Mouse (Mus musculus): ENCODE measurements around the gene Tmem150b.

The Tmem150b gene

GRCm38 (mm10) chr7:4731090-4731489, 6.0 kb upstream of the Tmem150b start:
- no peak for DNase-seq (ENCODE audit: low read depth)

GRCm38 (mm10) chr7:4724359-4724758, 690 bp downstream of the Tmem150b start:
- DNase-seq (ENCODE audit: low read depth): no peak

DNA sequence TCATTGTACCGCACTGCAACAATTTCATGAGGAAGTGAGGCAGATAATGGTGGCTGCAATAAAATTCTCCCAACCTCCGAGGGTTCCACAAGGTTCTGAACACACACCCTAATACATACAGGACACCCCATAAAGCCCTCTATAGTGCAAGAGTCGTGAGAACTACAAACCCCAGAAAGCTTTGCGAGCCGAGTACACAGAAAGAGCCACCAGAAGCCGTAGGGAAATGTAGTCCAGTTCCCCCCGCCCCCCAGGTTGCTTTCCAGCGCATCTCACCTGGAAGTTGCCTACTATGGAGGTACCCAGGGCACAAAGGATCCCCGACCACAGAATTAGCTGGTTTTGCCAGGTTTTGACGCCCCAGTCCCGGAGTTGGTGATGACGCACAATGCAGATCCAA, 1.5 kb downstream of the Tmem150b start:
- DNase-seq (ENCODE audit: low read depth): no peak

DNA sequence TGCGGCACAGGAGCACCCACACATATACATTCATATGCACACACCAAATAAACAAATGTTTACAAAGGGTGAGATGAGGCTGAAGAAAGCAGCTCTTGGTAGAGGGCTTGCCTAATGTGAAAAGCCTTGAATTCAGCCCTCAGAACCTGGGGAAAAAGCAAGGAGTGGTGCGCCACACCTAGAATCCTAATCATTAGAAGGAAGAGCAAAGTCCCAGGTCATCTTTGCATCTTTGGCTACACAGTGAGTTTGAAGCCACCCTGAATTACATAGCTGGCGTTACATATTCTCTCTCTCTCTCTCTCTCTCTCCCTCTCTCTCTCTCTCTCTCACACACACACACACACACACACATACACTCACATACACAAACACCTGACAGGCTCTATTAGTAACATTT, 5.8 kb downstream of the Tmem150b start:
- DNase-seq (ENCODE audit: low read depth): no peak

DNA sequence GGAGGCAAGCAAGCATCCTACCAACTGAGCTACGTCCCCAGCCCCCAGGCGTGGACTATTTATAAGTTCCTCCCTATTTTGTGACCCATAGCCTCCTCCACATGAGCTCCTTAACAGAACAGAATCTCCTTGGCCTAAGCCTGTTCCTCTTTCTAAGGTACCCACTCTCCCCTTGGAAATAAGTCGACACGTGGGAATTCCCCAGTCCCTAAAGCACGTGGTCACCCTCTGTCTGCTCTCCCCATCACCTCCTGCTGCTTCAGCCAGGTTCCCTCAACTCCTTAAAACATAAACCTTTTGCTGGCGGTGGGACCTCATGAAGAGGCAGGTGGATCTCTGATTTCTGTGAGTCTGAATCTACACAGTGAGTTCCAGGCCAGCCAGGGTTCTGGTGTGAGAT, 8.1 kb downstream of the Tmem150b start:
- no peak for DNase-seq (ENCODE audit: low read depth)

DNA sequence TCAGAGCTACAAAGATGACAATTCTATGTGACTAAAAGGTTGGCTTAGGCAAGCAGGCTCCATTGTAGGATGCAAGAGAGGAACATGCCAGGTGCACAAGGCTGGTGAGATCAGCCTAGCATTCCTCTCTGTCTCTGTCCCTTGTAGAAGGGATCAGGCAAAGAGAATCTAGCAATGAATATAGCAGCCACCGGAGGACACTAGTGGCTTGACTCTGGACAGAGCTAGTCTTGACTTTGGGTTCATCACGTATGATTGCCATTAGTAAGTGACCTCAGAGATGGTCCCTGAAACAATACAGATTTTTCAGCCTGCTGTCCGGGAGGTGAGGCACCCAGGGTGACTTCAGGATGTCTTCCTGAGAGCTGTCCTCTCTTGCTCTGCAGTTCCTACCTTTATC, 12.5 kb downstream of the Tmem150b start:
- no peak for DNase-seq (ENCODE audit: low read depth)

DNA sequence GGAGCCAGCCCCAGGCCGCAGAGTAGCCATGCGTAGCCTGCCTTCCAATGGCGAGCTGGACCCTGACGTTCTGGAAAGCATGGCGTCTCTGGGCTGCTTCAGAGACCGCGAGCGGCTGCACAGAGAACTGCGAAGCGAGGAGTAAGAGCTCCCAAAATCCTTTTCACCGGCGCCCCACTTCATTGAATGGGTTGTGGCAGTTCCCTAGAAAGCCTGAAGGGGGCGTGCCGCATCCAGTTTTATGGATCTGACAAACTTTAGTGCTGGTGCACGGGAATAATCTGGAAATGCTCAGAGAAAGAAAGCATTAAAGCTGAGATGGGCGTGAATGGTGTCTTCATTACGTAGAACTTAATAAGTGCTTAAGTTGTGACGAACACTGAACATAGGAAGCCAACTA, 20.0 kb downstream of the Tmem150b start:
- peak; percentile 55 for DNase-seq (ENCODE audit: low read depth)

DNA sequence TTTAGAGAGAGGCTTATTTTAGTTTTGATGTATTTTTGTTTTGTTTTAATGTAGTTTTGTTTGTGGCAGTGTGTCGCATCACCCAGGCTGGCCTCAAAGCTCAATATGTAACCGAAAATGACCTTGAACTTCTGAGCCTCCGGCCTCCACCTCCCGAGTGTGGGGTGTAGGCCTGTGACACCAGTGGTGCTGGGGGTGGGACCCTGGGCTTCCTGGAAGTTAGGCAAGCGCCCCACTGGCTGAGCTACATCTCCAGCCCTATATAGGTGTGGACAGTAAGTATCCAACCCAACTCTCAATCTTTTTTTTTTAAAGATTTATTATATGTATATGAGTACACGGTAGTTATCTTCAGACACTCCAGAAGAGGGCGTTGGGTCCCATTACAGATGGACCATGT, 21.9 kb downstream of the Tmem150b start:
- no peak for DNase-seq (ENCODE audit: low read depth)

DNA sequence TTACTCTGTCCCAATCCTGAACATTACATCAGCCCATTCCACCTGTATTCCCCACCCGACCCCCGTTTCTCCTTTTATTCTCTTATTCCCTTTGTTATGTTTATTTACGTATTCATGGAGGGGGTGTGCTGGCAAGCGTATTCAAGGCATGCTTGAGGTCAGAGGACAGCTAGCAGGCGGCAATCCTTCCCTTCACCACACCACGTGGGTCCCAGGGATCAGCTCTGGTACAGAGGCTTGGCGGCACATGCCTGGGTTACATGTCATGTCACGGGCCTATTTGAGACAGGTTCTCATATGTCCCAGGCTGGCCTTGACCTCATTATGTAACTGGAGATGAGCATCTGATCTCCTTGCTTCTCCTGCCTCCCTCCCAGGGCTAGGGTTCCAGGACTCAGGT, 22.7 kb downstream of the Tmem150b start:
- no peak for DNase-seq (ENCODE audit: low read depth)

- no peak for DNase-seq (ENCODE audit: low read depth)
Observed at GRCm38 (mm10) chr7:4693004-4693403, 32.0 kb downstream of the Tmem150b start.

DNA sequence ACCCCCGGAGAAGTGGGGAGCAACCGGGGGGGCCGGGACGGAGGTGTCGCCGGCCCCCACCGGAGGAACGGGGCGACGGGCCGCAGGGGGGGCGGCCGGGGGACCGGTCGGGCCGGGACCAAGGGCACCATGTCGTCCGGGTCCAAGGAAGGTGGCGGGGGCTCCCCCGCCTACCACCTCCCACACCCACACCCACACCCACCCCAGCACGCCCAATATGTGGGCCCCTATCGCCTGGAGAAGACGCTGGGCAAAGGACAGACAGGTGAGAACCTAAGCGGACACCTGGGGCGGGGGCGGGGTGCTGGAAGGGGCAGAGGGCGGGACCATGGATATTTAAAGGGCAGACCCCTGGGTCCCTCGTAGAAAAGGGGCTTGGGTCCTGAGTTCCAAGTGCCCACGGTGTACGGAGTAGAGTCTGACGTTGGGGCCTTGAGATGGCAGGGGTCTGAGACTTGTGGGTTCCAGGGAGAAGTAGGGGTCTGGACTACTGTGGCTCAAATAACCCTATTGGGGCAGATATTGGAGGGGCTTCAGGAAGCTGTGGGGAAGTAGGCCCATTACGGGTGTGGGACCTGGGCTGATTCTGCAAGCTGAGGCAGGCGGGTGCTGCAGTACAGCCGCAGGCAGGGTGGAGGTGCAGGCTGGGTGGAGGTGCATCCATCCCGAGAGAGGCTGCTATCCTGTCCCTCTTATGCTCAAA, 33.9 kb downstream of the Tmem150b start:
- peak; percentile 26 for DNase-seq (ENCODE audit: low read depth)

- DNase-seq (ENCODE audit: low read depth): peak; percentile 91
Observed at GRCm38 (mm10) chr7:4690387-4690786, 34.7 kb downstream of the Tmem150b start, which contains the start of gene Brsk1. TSS of gene Brsk1 (plus strand) at chr7:4690604.

GRCm38 (mm10) chr7:4684632-4685417, 40.2 kb downstream of the Tmem150b start, which contains the start of gene Hspbp1:
TSS of gene Hspbp1 (minus strand) at chr7:4685068.
- DNase-seq (ENCODE audit: low read depth): peak; percentile 99

DNA sequence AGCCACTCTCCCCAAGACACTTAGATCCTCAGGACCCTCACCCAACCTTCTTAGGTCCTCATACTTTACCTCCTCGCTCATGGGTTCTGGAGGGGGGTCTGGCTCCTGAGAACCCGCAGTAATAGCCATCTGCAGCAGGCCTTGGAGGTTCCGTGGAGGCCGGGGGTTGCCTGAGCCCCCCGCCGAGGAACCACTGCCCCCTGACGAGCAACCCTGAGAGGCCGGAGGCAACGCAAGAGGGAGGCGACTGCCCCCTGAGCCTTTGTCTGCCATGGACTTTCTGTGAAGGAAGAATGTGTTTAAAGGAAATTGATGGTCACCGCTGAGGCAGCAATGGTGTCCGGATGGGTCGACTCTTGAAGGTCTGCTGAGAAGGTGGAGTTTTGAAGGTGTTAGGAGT, 40.8 kb downstream of the Tmem150b start:
- no peak for DNase-seq (ENCODE audit: low read depth)

GRCm38 (mm10) chr7:4683307-4683706, 41.7 kb downstream of the Tmem150b start:
- no peak for DNase-seq (ENCODE audit: low read depth)

- DNase-seq (ENCODE audit: low read depth): no peak
Observed at GRCm38 (mm10) chr7:4675200-4675599, 49.8 kb downstream of the Tmem150b start.

DNA sequence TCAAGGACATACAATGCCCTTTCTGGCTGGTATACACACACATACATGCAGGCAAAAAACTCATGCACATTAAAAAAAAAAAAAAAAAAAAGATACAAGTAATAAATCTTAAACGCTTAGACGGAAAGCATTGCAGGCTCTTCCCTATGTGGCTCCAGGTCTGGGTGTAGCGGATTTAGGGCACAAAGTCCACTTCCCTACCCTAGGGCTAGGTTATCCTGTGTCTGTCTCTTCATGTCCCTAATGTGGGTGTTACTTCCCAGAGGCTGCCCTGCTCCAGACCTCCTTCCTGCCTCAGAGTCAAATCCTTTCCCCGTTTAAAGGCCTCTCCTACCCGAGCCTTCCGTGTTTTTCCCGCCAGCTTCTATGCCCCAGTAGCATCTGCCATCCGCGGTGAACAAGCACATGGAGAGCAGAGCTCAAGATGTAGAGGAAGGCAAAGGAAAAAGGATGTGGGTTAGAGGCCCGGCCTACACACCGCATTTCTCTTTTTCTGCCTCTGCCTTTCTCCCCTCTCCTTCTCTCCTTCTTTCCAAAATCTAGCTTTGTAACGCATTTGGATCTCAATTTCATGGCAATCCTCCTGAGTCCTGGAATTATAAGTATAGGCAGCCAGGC, 50.8 kb downstream of the Tmem150b start:
- DNase-seq (ENCODE audit: low read depth): no peak

- peak; percentile 51 for DNase-seq (ENCODE audit: low read depth)
Observed at GRCm38 (mm10) chr7:4671956-4672355, 53.1 kb downstream of the Tmem150b start.

- DNase-seq (ENCODE audit: low read depth): no peak
Observed at GRCm38 (mm10) chr7:4670655-4671255, 54.3 kb downstream of the Tmem150b start.

- DNase-seq (ENCODE audit: low read depth): no peak
Observed at GRCm38 (mm10) chr7:4669156-4669555, 55.9 kb downstream of the Tmem150b start.

DNA sequence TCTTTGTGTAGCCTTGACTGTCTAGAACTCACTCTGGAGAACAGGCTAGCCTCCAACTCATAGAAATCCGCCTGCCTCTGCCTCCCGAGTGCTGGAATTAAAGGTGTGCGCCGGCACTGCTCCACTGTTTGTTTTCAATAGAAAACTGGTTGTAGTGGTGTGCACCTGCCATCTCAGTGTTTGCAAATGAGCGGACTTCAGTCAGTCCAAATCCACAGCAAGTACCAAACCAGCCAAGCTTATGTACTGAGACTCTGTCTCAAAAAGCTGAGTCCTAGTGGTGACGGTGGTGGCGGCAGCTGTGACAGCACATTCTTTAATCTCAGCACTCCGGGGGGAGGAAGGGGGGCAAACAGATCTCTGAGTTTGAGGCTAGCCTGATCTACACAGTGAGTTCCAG, 56.5 kb downstream of the Tmem150b start:
- DNase-seq (ENCODE audit: low read depth): no peak

DNA sequence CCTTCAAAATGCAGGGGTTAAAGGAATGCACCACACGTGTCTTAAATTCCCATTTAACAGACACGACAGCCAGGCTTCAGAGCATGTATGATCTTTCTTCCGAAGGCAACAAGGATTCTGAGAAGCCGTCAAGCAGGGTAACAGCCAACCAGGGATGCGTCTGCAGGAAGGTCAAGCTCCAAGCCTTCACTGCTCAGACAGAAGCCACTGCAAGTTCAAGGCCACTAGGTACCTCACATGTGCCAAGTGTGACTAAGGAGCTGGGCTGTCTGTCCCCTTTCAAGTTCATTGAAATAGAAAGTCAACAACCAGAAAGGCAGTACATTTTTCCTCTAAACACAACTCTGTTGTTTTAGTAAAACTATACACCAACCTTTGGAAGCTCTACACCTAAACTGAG, 58.2 kb downstream of the Tmem150b start:
- no peak for DNase-seq (ENCODE audit: low read depth)

GRCm38 (mm10) chr7:4663742-4664141, 61.3 kb downstream of the Tmem150b start:
- DNase-seq (ENCODE audit: low read depth): no peak

Data from NIH3T3 (cell line).